Mouse (Mus musculus) neural tube, embryonic 11.5 days (tissue): Measurements from ENCODE around the gene Btbd18. TPM values are rescaled to one million over a fixed set of nuclear protein-coding genes. Genes with fewer than 3 reads are reported as not detected.

Source experiments
- ATAC-seq: fragments of 200-750 bp; cut with Nextera tagmentation; 2 replicates; pipeline ENCODE4 v1.8.0; 2017; ENCODE audit warnings: moderate number of reproducible peaks, mild to moderate bottlenecking, moderate TSS enrichment, moderate library complexity; ENCODE audit not compliant: insufficient read depth, low FRiP score, low TSS enrichment
- DNase-seq: peaks from one replicate; pipeline ENCODE4 v3.0.0-alpha.2; 2015; ENCODE audit warnings: low spot score
- H3K27ac ChIP-seq: fragments of 300-500 bp; sonication (generic); 2 replicates; pipeline ENCODE4 v1.5.1; 2014; ENCODE audit warnings: low read depth, mild to moderate bottlenecking, low read length
- H3K27me3 ChIP-seq: fragments of 300-500 bp; sonication (generic); 2 replicates; pipeline ENCODE4 v1.6.1; 2014; ENCODE audit warnings: mild to moderate bottlenecking, low read length, mixed read lengths; ENCODE audit not compliant: control insufficient read depth, insufficient read depth
- H3K36me3 ChIP-seq: fragments of 300-500 bp; sonication (generic); 2 replicates; pipeline ENCODE4 v1.6.1; 2014; ENCODE audit warnings: mild to moderate bottlenecking, low read length, moderate library complexity, mixed read lengths; ENCODE audit not compliant: control insufficient read depth, insufficient read depth
- H3K4me1 ChIP-seq: fragments of 300-500 bp; sonication (generic); 2 replicates; pipeline ENCODE4 v1.6.1; 2014; ENCODE audit warnings: low read length, mixed read lengths; ENCODE audit not compliant: control insufficient read depth, insufficient read depth
- H3K4me2 ChIP-seq: fragments of 300-500 bp; sonication (generic); 2 replicates; pipeline ENCODE4 v1.6.1; 2014; ENCODE audit warnings: low read depth, mild to moderate bottlenecking, moderate library complexity
- H3K4me3 ChIP-seq: fragments of 300-500 bp; sonication (generic); 2 replicates; pipeline ENCODE4 v1.5.1; 2014; ENCODE audit warnings: low read depth, low read length
- H3K9ac ChIP-seq: fragments of 300-500 bp; sonication (generic); 2 replicates; pipeline ENCODE4 v1.6.1; 2014; ENCODE audit warnings: mild to moderate bottlenecking, low read length
- H3K9me3 ChIP-seq: fragments of 300-500 bp; sonication (generic); 2 replicates; pipeline ENCODE4 v1.6.1; 2016; ENCODE audit warnings: low read length; ENCODE audit not compliant: control insufficient read depth
- WGBS: fragments of 180-500 bp; shearing (Covaris S2); extraction: QIAGEN DNeasy Blood & Tissue Kit; methylation state at CpG from one replicate; pipeline ENCODE4 v1.1.7; 2014; 5-methylcytosine and 5-hydroxymethylcytosine counted together
- polyA plus RNA-seq: library from polyadenylated mRNA; unstranded; fragments of >200 nt; fragmentation: Nextera tagmentation; extraction: Ambion mirVana; gene quantifications from 2 replicates; pipeline ENCODE4 v1.2.1, GENCODE M21; 2014

Btbd18 gene
- polyA plus RNA-seq = 0.21 and 0.27 TPM in 2 replicates

DNA sequence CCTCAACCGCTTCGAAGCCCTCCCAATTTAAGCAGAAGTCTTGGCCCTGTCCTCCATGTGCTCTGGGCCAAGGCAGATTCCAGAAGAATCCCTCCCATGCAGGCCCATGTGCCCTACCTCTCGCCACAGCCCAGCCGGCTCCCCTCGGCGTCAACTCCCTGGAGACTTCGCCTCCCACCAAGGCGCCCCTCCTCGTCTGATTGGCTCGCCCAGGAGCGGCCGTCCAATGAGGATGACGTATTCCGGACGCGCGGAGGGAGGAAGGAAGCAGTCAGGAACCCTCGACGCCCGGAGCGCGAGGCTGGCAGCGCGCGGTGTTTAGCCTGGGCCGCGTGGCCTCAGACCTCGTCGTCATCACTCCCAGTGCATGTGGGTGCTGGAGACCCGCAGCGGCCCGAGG lies at the start of gene Btbd18:
Gene Btbd18, plus strand, starts transcription at position 274 of the 400 bp plus-strand sequence.
- Histone ChIP-seq H3K9ac (no peak within 1 kb of the TSS), H3K27me3 (no peaks in the 10 kb centered on the region), H3K27ac (no peak within 1 kb of the TSS), H3K4me1 (no peaks in the 10 kb centered on the region), H3K36me3 (no peaks in the 10 kb centered on the region), H3K4me2 (no peak within 1 kb of the TSS), H3K9me3 (no peaks in the 10 kb centered on the region), H3K4me3 (no peak within 1 kb of the TSS)
- ATAC-seq (no peak), DNase-seq (no peak)
- WGBS = 92% methylated on average over 32 of the region's 32 CpGs

DNA sequence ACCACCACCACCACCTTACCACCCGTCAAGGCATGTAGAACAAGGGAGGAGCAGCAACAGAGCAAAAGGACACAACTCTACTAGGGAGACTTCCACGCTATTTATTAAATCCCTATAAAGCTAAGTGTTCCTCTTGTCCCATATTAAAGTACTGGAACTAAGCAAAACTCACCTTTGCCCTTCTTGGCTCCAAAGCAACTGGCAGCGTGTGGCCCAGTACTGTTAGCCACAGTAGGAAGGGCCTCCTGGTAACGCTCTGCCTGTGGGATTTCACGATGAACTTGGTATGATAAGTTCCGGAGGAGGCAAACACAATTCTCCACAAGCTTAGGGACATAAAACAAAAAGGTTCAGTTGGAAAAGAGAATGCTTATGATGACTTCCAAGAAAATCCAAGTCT lies 46.1 kb upstream of the Btbd18 start:
- Histone ChIP-seq H3K9ac (no peak overlapping the region), H3K27ac (no peak overlapping the region), H3K4me3 (no peak overlapping the region), H3K4me2 (no peak overlapping the region), H3K4me1 (no peaks in the 10 kb centered on the region), H3K9me3 (no peaks in the 10 kb centered on the region), H3K27me3 (no peaks in the 10 kb centered on the region), H3K36me3 (peaks cover 22% of the 10 kb centered on the region)
- 97% methylated on average over 6 of the region's 6 CpGs for WGBS
- ATAC-seq (no peak), DNase-seq (no peak)

DNA sequence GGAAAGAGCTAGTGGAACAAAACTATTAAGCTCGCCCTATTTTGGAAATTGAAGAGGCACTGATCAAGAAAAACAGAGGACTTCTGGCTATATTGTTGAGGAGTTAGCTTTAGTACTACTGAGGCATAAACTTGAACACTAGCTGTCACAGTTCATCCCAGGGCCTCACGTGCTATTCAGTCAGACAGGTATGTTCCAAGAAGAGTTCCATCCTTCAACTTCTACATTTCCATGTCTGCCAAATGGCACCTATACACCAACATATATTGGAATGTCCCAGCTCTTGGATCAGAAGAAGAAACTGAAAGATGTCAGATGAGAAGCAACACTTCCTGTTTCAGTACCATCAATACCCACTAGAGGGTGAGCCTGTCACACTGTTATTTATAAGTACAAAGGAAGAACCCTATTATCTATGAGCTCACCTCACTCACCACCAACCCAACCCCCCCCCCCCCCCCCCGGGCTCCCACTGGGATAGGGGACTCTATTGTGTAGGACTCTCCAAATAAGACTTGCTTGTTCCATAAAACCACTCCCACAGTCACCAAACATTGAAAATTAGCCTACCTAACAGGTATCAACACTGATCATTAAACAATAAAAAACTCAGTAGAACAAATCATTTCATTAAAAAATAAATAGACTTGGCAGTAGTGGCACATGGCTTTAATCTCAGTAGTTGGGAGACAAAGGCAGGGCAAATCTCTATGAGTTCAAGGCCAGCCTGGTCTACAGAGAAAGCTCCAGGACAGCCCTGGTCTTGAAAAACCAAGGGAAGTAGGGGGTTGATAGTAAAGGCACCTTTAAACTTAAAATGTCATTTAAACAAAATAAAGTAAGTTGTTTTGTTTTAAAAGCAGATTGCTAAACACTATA lies 41.0 kb upstream of the Btbd18 start:
- 0 out of 2 replicates have a peak, but pooled peaks have one; percentile 48 for ATAC-seq
- no peaks in the 10 kb centered on the region for H3K27me3 ChIP-seq
- H3K4me3 ChIP-seq = no peak overlapping the region
- H3K27ac ChIP-seq = no peak overlapping the region
- no peaks in the 10 kb centered on the region for H3K4me1 ChIP-seq
- no peaks in the 10 kb centered on the region for H3K9me3 ChIP-seq
- peaks cover 13% of the 10 kb centered on the region for H3K36me3 ChIP-seq
- DNase-seq = no peak
- no peak overlapping the region for H3K9ac ChIP-seq
- no peak overlapping the region for H3K4me2 ChIP-seq
- WGBS = 87% methylated on average over 3 of the region's 3 CpGs

DNA sequence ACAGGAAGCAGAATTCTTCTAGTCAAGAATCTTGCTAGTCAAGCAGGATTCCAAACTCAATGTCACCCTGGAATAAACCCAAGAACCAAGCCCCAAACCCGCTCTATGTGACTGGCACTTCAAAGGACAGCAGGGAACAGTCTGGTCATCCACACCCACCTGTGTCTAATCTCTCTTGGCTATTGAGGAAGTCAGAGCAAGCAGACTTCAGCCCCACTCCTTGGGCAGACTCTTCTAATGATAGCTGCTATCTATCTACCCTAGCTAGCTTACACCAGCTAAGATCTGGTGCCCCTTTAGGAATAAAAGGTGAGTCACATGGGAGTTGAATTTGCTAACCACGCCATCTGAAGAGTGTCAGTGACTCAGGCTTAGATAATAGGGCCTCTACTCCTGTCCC lies 40.0 kb upstream of the Btbd18 start:
- H3K9ac ChIP-seq = no peak overlapping the region
- H3K4me2 ChIP-seq = no peak overlapping the region
- no peak overlapping the region for H3K4me3 ChIP-seq
- 84% methylated on average over 2 of the region's 2 CpGs for WGBS
- H3K36me3 ChIP-seq = peaks cover 10% of the 10 kb centered on the region
- no peaks in the 10 kb centered on the region for H3K27me3 ChIP-seq
- no peak overlapping the region for H3K27ac ChIP-seq
- H3K4me1 ChIP-seq = no peaks in the 10 kb centered on the region
- ATAC-seq (no peak), DNase-seq (no peak)
- no peaks in the 10 kb centered on the region for H3K9me3 ChIP-seq

DNA sequence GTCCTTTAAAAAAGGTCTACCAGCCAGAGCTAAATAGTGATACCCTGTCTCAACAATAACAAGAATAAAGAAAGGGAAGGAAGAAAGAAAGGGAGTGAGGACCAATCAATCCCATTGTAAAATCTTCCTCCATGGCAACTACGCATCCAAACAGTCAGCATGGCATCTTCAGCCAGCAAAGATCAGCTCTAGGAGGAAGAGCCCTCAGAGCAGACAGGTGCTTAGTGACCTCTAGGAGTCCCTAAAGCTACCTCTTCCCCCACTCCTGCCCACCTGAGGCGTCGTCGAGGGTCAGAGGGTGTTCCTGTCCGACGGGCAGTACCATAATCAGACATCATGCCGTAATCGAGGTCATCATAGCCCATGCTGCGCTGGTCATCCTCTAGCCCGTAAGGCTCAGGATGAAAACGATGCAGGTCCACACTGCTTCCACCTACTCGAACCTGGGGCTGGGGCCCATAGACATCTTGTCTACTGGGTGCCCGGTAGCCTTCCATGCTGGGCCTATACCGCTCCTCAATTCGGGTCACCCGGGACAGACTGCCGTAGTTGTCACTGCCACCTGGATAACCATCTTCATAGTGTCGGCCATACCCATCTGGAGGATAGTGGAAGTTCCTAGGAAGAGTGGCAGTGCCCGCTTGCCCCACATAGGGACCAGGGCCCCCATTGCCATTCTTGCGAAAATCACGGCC lies 39.1 kb upstream of the Btbd18 start:
- ATAC-seq = no peak
- Histone ChIP-seq H3K4me3 (no peak overlapping the region), H3K27ac (no peak overlapping the region), H3K4me2 (no peak overlapping the region), H3K9me3 (no peaks in the 10 kb centered on the region), H3K27me3 (no peaks in the 10 kb centered on the region), H3K4me1 (no peaks in the 10 kb centered on the region), H3K36me3 (peaks cover 10% of the 10 kb centered on the region), H3K9ac (no peak overlapping the region)
- WGBS = 96% methylated on average over 21 of the region's 21 CpGs
- no peak for DNase-seq

DNA sequence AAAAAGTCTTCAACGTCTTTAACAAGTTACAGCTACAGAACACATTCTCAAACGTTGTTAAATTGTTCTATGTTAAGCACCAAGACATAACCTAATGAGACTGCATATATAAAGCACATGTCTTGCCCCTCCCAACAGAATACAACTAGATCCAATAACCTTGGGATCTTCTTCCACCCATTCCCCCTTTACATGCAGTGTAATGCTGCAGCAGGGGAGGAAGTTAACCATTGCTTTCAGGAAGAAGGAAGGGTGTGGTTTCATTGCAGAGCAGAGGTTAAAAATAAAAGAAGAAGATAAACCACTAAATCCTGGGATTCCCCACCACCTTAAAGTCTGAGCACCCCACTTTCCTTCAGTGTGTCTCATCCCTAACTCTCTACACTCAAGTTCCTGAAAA lies 36.2 kb upstream of the Btbd18 start:
- WGBS = 90% methylated on average over 2 of the region's 2 CpGs
- H3K27me3 ChIP-seq = no peaks in the 10 kb centered on the region
- H3K9ac ChIP-seq = no peak overlapping the region

DNA sequence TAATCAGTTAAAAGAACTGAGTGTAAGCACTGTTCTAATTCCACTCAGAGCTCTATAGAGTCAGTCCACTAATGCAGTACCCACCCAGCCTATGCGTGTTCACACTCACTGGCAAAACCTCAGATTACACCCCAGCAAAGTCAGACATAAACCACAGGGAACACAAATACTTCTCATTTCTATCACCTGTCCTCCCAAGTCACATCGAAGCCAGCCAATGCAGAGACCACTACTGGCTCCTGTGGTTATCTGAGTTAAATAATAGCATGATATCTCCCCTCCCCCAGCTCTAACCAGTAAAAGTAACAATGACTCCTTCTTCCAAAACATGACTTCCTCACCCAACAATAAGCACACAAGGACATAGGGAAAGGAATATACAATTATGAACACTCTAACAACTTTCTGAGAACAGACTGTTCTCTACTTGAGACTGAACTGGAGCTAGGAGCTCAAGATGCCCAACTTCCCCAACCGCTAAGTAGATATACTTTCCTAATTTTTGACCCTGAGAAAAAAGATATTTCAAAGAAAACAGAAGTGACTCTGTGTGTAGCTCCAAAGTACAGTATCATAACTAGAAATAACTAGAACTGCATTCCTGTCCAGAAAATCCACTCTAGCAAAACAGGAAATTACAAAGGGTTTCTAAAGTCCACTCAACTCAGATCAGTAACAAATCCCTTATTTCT lies 35.3 kb upstream of the Btbd18 start:
- Histone ChIP-seq H3K27ac (no peak overlapping the region), H3K36me3 (peaks cover 4% of the 10 kb centered on the region), H3K4me1 (no peaks in the 10 kb centered on the region), H3K4me2 (no peak overlapping the region), H3K27me3 (no peaks in the 10 kb centered on the region), H3K9ac (no peak overlapping the region), H3K9me3 (no peaks in the 10 kb centered on the region), H3K4me3 (no peak overlapping the region)
- 92% methylated on average over 3 of the region's 3 CpGs for WGBS
- no peak for ATAC-seq
- no peak for DNase-seq

More for the DNA sequence above, 36.2 kb upstream of the Btbd18 start:
- no peaks in the 10 kb centered on the region for H3K9me3 ChIP-seq
- H3K4me3 ChIP-seq = no peak overlapping the region
- no peak overlapping the region for H3K27ac ChIP-seq
- no peak overlapping the region for H3K4me2 ChIP-seq
- H3K4me1 ChIP-seq = no peaks in the 10 kb centered on the region
- DNase-seq = no peak
- peaks cover 4% of the 10 kb centered on the region for H3K36me3 ChIP-seq
- ATAC-seq = no peak

DNA sequence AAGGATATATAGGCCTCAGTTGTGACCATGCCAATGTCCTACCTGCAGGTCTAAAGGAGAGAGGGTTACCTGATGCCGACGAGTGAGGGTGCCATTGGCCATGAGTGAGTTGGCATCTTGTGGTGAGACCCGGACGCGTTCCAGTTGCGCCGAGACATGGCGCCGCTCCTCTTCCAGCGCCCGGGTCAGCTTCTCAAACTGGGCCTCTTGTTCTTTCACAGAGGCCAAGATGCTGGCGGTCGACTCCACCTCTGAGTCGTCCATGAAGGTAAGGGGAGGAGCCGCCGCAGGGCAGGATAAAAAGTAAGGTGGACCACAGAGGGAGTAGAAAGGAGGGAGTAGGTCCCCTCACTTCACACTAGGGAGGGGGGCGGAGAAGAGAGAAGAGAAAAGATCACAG lies 34.7 kb upstream of the Btbd18 start:
- no peak overlapping the region for H3K27ac ChIP-seq
- no peaks in the 10 kb centered on the region for H3K9me3 ChIP-seq
- H3K4me1 ChIP-seq = no peaks in the 10 kb centered on the region
- DNase-seq (no peak), ATAC-seq (no peak)
- H3K4me3 ChIP-seq = no peak overlapping the region
- H3K4me2 ChIP-seq = no peak overlapping the region
- peaks cover 4% of the 10 kb centered on the region for H3K36me3 ChIP-seq
- no peaks in the 10 kb centered on the region for H3K27me3 ChIP-seq
- 95% methylated on average over 17 of the region's 17 CpGs for WGBS
- no peak overlapping the region for H3K9ac ChIP-seq
